Mouse (Mus musculus): ENCODE results near the gene Exosc2.

Gene Exosc2

GRCm38 (mm10) chr2:31730640-31731039 is 60.1 kb downstream of the Exosc2 start:
- no peak for DNase-seq

All from kidney, postnatal 4 days (tissue).